ENCODE assay signal across 8 mouse cellular contexts in genomic region chr19:4190831-4191334, GRCm38 (mm10). TPM values are rescaled to one million over a fixed set of nuclear protein-coding genes. Genes with fewer than 3 reads are reported as not detected.
DNase-seq lines count a peak whose midpoint lies in the region; ATAC-seq lines count a peak whose summit lies in the region.

Gene Tbc1d10c, minus strand, starts transcription at chr19:4191284.

- no peaks in the 10 kb centered on the region for H3K9me3 ChIP-seq in embryonic facial prominence, embryonic 11.5 days (replicated peaks; ENCODE audit: control insufficient read depth, low read length)
- H3K9me3 ChIP-seq in intestine, embryonic 14.5 days (ENCODE audit: control insufficient read depth, low read length): no peaks in the 10 kb centered on the region

- peaks cover 13% of the 10 kb centered on the region for H3K36me3 ChIP-seq in embryonic facial prominence, embryonic 11.5 days (replicated peaks; ENCODE audit: control insufficient read depth, insufficient read depth, low read depth, low read length)
- peaks cover 29% of the 10 kb centered on the region for H3K36me3 ChIP-seq in intestine, embryonic 14.5 days (ENCODE audit: control insufficient read depth, insufficient read depth, low read length)

- peak within 1 kb of the TSS; percentile 97 for H3K4me3 ChIP-seq in embryonic facial prominence, embryonic 11.5 days (ENCODE audit: low read depth, low read length)
- H3K4me3 ChIP-seq in intestine, embryonic 14.5 days (ENCODE audit: low read depth, low read length): peak within 1 kb of the TSS; percentile 75

- H3K27ac ChIP-seq in embryonic facial prominence, embryonic 11.5 days (replicated peaks; ENCODE audit: low read depth, low read length): peak within 1 kb of the TSS; percentile 90
- H3K27ac ChIP-seq in intestine, embryonic 14.5 days (ENCODE audit: low read depth): peak within 1 kb of the TSS; percentile 89

- no peaks in the 10 kb centered on the region for H3K27me3 ChIP-seq in embryonic facial prominence, embryonic 11.5 days (ENCODE audit: control insufficient read depth, insufficient read depth, low read length)
- no peaks in the 10 kb centered on the region for H3K27me3 ChIP-seq in intestine, embryonic 14.5 days (replicated peaks; ENCODE audit: control insufficient read depth, insufficient read depth, low read length)

- WGBS in embryonic facial prominence, embryonic 11.5 days: 67% methylated on average over 4 of the region's 4 CpGs
- WGBS in intestine, embryonic 14.5 days: 32% methylated on average over 4 of the region's 4 CpGs

- peak; percentile 66 for DNase-seq in gastrocnemius, postnatal 25 days
- no peak for DNase-seq in gastrocnemius, adult 18-20 months (ENCODE audit: low spot score)
- no peak for DNase-seq in embryonic facial prominence, embryonic 11.5 days (ENCODE audit: low spot score)
- DNase-seq in intestine, embryonic 14.5 days (ENCODE audit: low spot score): no peak
- peak; percentile 51 for DNase-seq in lung, postnatal 14 days
- peak; percentile 58 to 67 for DNase-seq in spleen, postnatal 14 days (ENCODE audit: low spot score in 2 of 2)
- no peak for DNase-seq in layer of hippocampus, postnatal 25 days (ENCODE audit: extremely low spot score in 1 of 2, low spot score in 1 of 2)
- no peak for DNase-seq in adrenal gland, adult 8-10 months

- peak within 1 kb of the TSS; percentile 96 for H3K9ac ChIP-seq in embryonic facial prominence, embryonic 11.5 days (replicated peaks; ENCODE audit: low read length)
- H3K9ac ChIP-seq in intestine, embryonic 14.5 days (ENCODE audit: low read length): peak within 1 kb of the TSS; percentile 94

- H3K4me1 ChIP-seq in embryonic facial prominence, embryonic 11.5 days (ENCODE audit: control insufficient read depth, insufficient read depth, low read length): peaks cover 3% of the 10 kb centered on the region
- H3K4me1 ChIP-seq in intestine, embryonic 14.5 days (replicated peaks; ENCODE audit: control insufficient read depth, insufficient read depth, low read length): peaks cover 14% of the 10 kb centered on the region

- H3K4me2 ChIP-seq in embryonic facial prominence, embryonic 11.5 days (ENCODE audit: low read depth, low read length): peak within 1 kb of the TSS; percentile 58
- peak within 1 kb of the TSS; percentile 96 for H3K4me2 ChIP-seq in intestine, embryonic 14.5 days (ENCODE audit: low read length)

- no peak for ATAC-seq in embryonic facial prominence, embryonic 11.5 days (replicated peaks; ENCODE audit: insufficient number of reproducible peaks, low FRiP score, low TSS enrichment, low read depth)
- ATAC-seq in intestine, embryonic 14.5 days (replicated peaks; ENCODE audit: low FRiP score, low TSS enrichment, low read depth): no peak

RNA-seq across cellular contexts. Expression of gene Tbc1d10c, which starts in this region (rescaled TPM):
- total RNA-seq in gastrocnemius, postnatal 25 days (2021): 1 to 10 TPM; 4.7 to 5.9 TPM
- 1 to 10 TPM; 5.5 to 5.9 TPM for total RNA-seq in gastrocnemius, adult 18-20 months (2021)
- polyA plus RNA-seq in embryonic facial prominence, embryonic 11.5 days (2014; fragmentation: Nextera tagmentation; extraction: Ambion mirVana): 0.96 and 1.4 TPM in 2 replicates
- polyA plus RNA-seq in intestine, embryonic 14.5 days (2014; fragmentation: Nextera tagmentation; extraction: Ambion mirVana): 3.9 and 4.4 TPM in 2 replicates
- 1 to 10 TPM; 1.2 to 1.3 TPM for total RNA-seq in layer of hippocampus, postnatal 25 days (2021)
- 1 to 10 TPM; 1.6 to 2.8 (median 1.9) TPM for total RNA-seq in adrenal gland, adult 8-10 months (2022)

Comparison
In these comparisons a context has a peak if more than half of its experiments do, and no peak if none do; other contexts are left out.
1. DNase-seq: peak in gastrocnemius, postnatal 25 days (single experiment), lung, postnatal 14 days (single experiment) and spleen, postnatal 14 days (2 of 2); none in gastrocnemius, adult 18-20 months (single experiment), embryonic facial prominence, embryonic 11.5 days (single experiment), intestine, embryonic 14.5 days (single experiment), layer of hippocampus, postnatal 25 days (0 of 2) and adrenal gland, adult 8-10 months (single experiment).